Mouse (Mus musculus) ES-Bruce4 (cell line): Measurements from ENCODE around the gene Erbb4. TPM values are rescaled to one million over a fixed set of nuclear protein-coding genes. Genes with fewer than 3 reads are reported as not detected.

Experiments
- H3K27ac ChIP-seq: 2 replicates; pipeline ENCODE4 v1.5.1; 2012; ENCODE audit warnings: low read length, inconsistent platforms; ENCODE audit not compliant: insufficient read depth
- H3K27me3 ChIP-seq: 2 replicates; pipeline ENCODE4 v1.6.1; 2012; ENCODE audit warnings: mild to moderate bottlenecking, low read length, inconsistent platforms; ENCODE audit not compliant: control insufficient read depth, poor library complexity, insufficient read depth, severe bottlenecking
- H3K36me3 ChIP-seq: 2 replicates; pipeline ENCODE4 v1.6.1; 2012; ENCODE audit warnings: inconsistent platforms, mild to moderate bottlenecking, low read length, moderate library complexity; ENCODE audit not compliant: control insufficient read depth, poor library complexity, insufficient read depth, severe bottlenecking
- H3K4me1 ChIP-seq: one replicate; pipeline ENCODE4 v1.8.1; 2011; ENCODE audit warnings: low read length; ENCODE audit not compliant: control insufficient read depth, insufficient read depth
- H3K4me3 ChIP-seq: 2 replicates; pipeline ENCODE4 v1.5.1; 2011; ENCODE audit warnings: low read depth, mild to moderate bottlenecking, low read length
- H3K9ac ChIP-seq: 2 replicates; pipeline ENCODE4 v1.6.1; 2012; ENCODE audit warnings: low read depth, mild to moderate bottlenecking, inconsistent platforms; ENCODE audit not compliant: poor library complexity, severe bottlenecking
- H3K9me3 ChIP-seq: replicated peaks from 2 replicates; pipeline ENCODE4 v1.6.1; 2012; ENCODE audit warnings: mild to moderate bottlenecking, low read length, inconsistent platforms; ENCODE audit not compliant: control insufficient read depth, poor library complexity, insufficient read depth, severe bottlenecking
- CTCF ChIP-seq: IDR thresholded peaks from one replicate; pipeline ENCODE4 v1.8.1; 2011; ENCODE audit warnings: low read depth, low read length
- EP300 ChIP-seq: IDR thresholded peaks from 2 replicates; pipeline ENCODE4 v1.6.1; 2011; ENCODE audit warnings: low read depth, low read length; ENCODE audit not compliant: insufficient read depth
- POLR2A ChIP-seq: IDR thresholded peaks from one replicate; pipeline ENCODE4 v1.8.1; 2011; ENCODE audit warnings: low read length; ENCODE audit not compliant: insufficient read depth
- polyA plus RNA-seq: library from polyadenylated mRNA; stranded (reverse); fragments of >200 nt; gene quantifications from 2 replicates; pipeline ENCODE4 v1.2.4, GENCODE M21; 2011; ENCODE audit warnings: low read depth; ENCODE audit not compliant: missing spikeins, insufficient read depth, insufficient read length

The Erbb4 gene
- polyA plus RNA-seq, 1 experiment = 0.90 TPM

DNA sequence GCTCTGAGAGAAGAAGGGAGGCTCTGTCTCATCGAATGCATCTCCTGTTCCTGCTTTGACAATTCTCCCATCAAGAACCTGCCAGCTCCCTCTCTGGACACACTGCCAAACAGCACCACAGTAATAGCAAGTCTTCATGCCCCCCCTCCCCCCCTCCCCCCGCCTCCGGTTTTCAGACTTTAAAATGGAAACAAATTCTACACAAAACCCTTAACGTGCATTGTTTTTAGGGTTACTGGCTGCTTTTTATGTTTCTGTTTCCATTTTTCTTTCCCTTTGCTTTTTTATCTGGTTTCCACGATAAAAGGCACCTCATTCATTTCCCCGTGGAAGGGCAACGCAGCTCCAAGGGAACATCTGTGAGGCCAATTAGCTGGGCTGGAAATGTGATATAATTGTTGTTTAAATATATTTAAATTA is 1061.3 kb downstream of the Erbb4 start:
- Histone ChIP-seq H3K27ac (no peak overlapping the region), H3K36me3 (no peaks in the 10 kb centered on the region), H3K27me3 (no peaks in the 10 kb centered on the region), H3K4me1 (no peaks in the 10 kb centered on the region), H3K9ac (no peak overlapping the region), H3K4me3 (no peak overlapping the region), H3K9me3 (no peaks in the 10 kb centered on the region)
- no peak for TF ChIP-seq CTCF
- TF ChIP-seq EP300 = no peak
- no peak for TF ChIP-seq POLR2A

DNA sequence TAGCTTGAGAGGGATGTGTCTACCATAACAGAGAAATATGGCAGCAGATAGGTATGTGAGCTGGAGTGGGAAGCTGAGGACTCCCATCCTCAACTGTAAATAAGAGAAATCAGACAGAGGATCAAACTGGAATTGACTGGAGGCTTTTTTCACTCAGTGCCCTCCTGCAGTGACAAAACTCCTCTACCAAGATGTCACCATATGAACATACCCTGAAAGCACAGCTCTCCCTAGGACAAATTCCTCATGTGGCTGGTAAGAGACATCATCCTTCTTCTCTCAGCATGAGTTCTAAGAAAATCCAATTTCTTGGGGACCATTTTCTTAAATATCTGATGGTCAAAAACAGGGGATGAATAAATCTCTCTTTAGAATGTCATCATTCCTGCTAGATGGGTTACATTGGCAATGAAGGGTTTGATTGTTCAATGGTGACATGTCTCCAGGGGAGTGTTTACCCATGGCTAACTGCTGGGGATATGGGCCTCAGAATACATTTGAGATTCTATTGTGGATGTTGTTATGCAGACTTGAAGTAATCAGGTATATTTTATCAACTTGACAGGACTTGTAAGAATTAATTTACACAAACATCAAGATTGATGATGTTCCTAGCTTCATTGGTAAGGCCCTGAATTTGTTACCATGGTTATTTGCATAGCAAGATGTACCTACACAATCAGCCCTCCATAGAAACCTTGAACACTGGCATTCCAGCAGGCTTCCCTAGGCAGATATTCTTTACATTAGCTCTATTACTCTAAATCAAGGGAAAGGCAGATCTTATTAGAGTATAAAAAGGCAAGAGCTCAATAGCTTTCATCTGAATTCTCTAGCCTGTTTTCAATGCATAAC is 1083.5 kb downstream of the Erbb4 start:
- H3K4me3 ChIP-seq = no peak overlapping the region
- no peak for TF ChIP-seq EP300
- no peak for TF ChIP-seq POLR2A
- TF ChIP-seq CTCF = no peak
- no peaks in the 10 kb centered on the region for H3K4me1 ChIP-seq

DNA sequence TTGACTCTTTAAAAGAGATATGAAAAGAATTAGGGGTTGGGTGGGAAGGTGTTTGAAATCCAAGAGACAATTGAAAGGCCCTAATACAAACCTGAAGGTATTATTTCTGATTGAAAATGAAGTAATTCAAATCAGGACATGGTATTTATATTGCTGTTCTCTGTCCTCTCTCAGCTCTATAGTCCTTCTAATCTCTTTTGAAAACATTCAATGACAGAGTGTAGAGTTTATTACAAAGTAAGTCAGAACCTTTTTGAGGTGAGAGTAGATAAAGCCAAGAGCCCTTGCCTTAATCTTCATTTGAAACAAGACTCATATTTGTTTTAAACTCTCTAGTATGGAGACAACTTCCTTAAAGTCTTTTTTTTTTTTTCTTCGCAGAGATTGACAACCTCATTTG is 1087.8 kb downstream of the Erbb4 start:
- Histone ChIP-seq H3K9me3 (no peaks in the 10 kb centered on the region; the same call in 1 of the 2 replicates), H3K9ac (no peak overlapping the region), H3K27ac (no peak overlapping the region), H3K36me3 (no peaks in the 10 kb centered on the region), H3K4me3 (no peak overlapping the region), H3K27me3 (no peaks in the 10 kb centered on the region), H3K4me1 (no peaks in the 10 kb centered on the region)
- TF ChIP-seq EP300 (no peak), POLR2A (no peak), CTCF (no peak)

More for the DNA sequence above, 1083.5 kb downstream of the Erbb4 start:
- Histone ChIP-seq H3K9ac (no peak overlapping the region), H3K27me3 (no peaks in the 10 kb centered on the region), H3K9me3 (no peaks in the 10 kb centered on the region), H3K36me3 (no peaks in the 10 kb centered on the region), H3K27ac (no peak overlapping the region)

DNA sequence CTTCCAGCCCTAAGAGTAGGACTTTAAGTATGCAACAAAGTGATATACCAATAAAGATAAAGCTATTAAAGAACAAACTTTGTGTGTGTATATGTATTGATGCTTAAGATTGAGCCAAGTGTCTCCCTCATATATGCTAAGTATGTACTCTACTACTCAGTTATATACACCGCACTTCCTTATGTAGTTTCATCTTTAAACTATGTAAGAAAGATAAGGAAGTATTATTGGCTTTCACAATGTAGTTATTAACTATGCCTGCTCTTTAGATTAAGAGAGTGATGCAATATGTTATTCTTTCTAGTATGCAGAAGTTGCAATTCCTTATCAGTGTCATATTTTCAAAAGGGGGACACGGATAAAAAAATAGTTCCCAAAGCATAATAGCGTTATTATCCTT is 1088.2 kb downstream of the Erbb4 start:
- Histone ChIP-seq H3K27me3 (no peaks in the 10 kb centered on the region), H3K27ac (no peak overlapping the region), H3K36me3 (no peaks in the 10 kb centered on the region), H3K4me1 (no peaks in the 10 kb centered on the region), H3K9ac (no peak overlapping the region), H3K9me3 (no peaks in the 10 kb centered on the region; the same call in 1 of the 2 replicates), H3K4me3 (no peak overlapping the region)
- TF ChIP-seq EP300 (no peak), CTCF (no peak), POLR2A (no peak)
